Mouse (Mus musculus): ENCODE results near the gene Gm42791.

Gene Gm42791

GRCm38 (mm10) chr5:148879218-148879617, 115.7 kb downstream of the Gm42791 start:
- DNase-seq (ENCODE audit: low read depth, low spot score) = no peak

- DNase-seq (ENCODE audit: low read depth, low spot score) = no peak
Observed at GRCm38 (mm10) chr5:148873116-148873515, 121.8 kb downstream of the Gm42791 start.

- no peak for DNase-seq (ENCODE audit: low read depth, low spot score)
Observed at GRCm38 (mm10) chr5:148869583-148869982, 125.4 kb downstream of the Gm42791 start.

- no peak for DNase-seq (ENCODE audit: low read depth, low spot score)
Observed at GRCm38 (mm10) chr5:148867766-148868165, 127.2 kb downstream of the Gm42791 start.

GRCm38 (mm10) chr5:148867171-148867570, 127.8 kb downstream of the Gm42791 start:
- DNase-seq (ENCODE audit: low read depth, low spot score) = no peak

GRCm38 (mm10) chr5:148866571-148866970, 128.4 kb downstream of the Gm42791 start:
- DNase-seq (ENCODE audit: low read depth, low spot score) = peak; percentile 7

GRCm38 (mm10) chr5:148863409-148863808, 131.5 kb downstream of the Gm42791 start:
- DNase-seq (ENCODE audit: low read depth, low spot score) = no peak

- DNase-seq (ENCODE audit: low read depth, low spot score) = no peak
Observed at GRCm38 (mm10) chr5:148862853-148863252, 132.1 kb downstream of the Gm42791 start.

- DNase-seq (ENCODE audit: low read depth, low spot score) = no peak
Observed at GRCm38 (mm10) chr5:148862136-148862535, 132.8 kb downstream of the Gm42791 start.

- DNase-seq (ENCODE audit: low read depth, low spot score) = no peak
Observed at GRCm38 (mm10) chr5:148857522-148857921, 137.4 kb downstream of the Gm42791 start.

- DNase-seq (ENCODE audit: low read depth, low spot score) = no peak
Observed at GRCm38 (mm10) chr5:148855047-148855446, 139.9 kb downstream of the Gm42791 start.

- DNase-seq (ENCODE audit: low read depth, low spot score) = no peak
Observed at GRCm38 (mm10) chr5:148854166-148854565, 140.8 kb downstream of the Gm42791 start.

- no peak for DNase-seq (ENCODE audit: low read depth, low spot score)
Observed at GRCm38 (mm10) chr5:148849516-148849915, 145.4 kb downstream of the Gm42791 start.

GRCm38 (mm10) chr5:148847032-148847431, 147.9 kb downstream of the Gm42791 start:
- DNase-seq (ENCODE audit: low read depth, low spot score) = no peak
